Mouse (Mus musculus): ENCODE results near the gene Gga1. TPM values are rescaled to one million over a fixed set of nuclear protein-coding genes. Genes with fewer than 3 reads are reported as not detected.
A peak's percentile ranks its signal among the peaks of the same experiment; 100 is the strongest.

Gene Gga1
- polyA plus RNA-seq (2015; fragmentation: Nextera tagmentation; extraction: Ambion mirVana) = 47.8 and 49.2 TPM in 2 replicates

DNA sequence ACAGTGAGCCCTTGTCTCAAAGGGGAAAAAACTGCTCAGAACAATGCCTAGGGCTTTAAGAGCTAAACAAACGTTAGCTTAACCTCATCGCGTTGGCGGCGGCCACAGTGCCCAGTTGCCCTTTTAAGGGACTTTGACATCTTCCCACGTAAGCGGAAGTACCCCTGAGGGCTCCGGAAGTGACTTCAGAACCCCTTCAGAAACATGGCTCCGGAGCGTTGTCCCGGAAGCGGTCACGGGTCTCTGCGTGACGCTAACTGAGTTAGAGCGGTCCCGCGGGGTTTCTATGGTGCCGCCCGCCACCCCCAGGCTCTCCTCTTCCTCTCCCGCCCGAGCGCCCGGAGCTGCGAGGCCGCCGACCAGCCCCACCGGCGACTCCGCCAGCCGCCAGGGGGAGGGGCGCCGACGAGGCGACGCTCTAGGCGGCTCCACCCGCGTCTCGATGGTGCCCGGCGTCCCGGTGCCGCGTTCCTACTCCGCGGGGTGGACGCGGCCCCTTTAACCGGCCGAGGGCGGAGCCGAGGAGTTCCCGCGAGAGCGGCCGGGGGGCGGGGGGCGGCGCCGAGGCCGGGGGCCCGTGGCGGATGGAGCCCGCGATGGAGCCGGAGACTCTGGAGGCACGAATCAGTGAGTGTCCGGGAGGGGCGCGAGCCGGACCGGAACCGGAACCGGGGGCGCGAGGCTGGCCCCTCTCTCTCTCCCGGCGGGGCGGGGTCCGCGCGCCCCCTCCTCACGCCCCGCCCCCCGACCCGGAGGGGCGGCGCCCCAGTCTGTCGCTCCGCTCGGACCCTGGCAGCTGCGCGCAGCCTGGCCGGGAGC, at the start of gene Gga1:
Gene Gga1, plus strand, starts transcription at position 200 of the 819 bp plus-strand sequence.
- Histone ChIP-seq H3K4me2 (replicated peaks) (peak within 1 kb of the TSS; percentile 83), H3K36me3 (peaks cover 21% of the 10 kb centered on the region), H3K27ac (peak within 1 kb of the TSS; percentile 99), H3K4me3 (replicated peaks) (peak within 1 kb of the TSS; percentile 78), H3K9ac (replicated peaks) (peak within 1 kb of the TSS; percentile 87), H3K27me3 (no peaks in the 10 kb centered on the region), H3K9me3 (no peaks in the 10 kb centered on the region), H3K4me1 (replicated peaks) (peaks cover 39% of the 10 kb centered on the region)
- peak; percentile 91 for ATAC-seq
- 1% methylated on average over 71 of the region's 95 CpGs for WGBS

DNA sequence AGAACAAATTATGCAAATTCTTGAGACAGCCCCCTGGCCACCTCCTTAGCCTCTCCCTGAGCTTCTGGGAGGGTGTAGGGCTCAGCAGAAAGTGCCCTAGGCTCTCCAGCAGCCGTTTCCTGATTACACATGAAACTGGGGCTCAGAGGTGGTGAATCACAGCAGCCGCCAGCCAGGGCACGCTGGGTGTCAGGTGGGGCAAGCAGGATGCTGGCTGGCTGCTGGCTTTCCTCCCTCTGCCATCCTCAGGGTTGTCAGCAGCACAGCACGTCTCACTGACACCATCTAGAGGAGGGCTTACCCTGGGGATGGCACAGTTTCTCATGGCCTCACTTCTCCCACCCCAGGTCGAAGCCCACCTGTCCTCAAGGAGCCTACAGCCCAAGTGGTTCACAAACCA, 48.7 kb upstream of the Gga1 start:
- 28% methylated on average over 5 of the region's 5 CpGs for WGBS
- Histone ChIP-seq H3K36me3 (no peaks in the 10 kb centered on the region), H3K4me2 (replicated peaks) (no peak overlapping the region), H3K4me1 (replicated peaks) (peaks cover 27% of the 10 kb centered on the region), H3K9me3 (no peaks in the 10 kb centered on the region), H3K9ac (replicated peaks) (0 out of 2 replicates have a peak overlapping the region, but pooled peaks have one; percentile 14), H3K27ac (no peak overlapping the region), H3K27me3 (peaks cover 15% of the 10 kb centered on the region), H3K4me3 (replicated peaks) (no peak overlapping the region)
- ATAC-seq = no peak

DNA sequence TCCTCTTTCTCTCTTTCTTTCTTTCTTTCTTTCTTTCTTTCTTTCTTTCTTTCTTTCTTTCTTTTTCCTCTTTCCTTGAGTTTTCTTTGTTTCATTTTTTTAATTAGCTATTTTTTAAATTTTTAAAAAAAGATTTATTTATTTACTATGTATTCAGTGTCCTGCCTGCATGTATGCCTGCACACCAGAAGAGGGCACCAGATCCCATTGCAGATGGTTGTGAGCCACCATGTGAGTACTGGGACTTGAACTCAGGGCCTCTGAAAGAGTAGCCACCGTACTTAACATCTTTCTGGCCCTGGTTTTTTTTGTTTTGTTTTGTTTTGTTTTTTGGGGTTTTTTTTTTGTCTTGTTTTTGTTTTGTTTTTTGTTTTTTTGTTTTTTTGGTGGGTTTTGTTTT, 47.4 kb upstream of the Gga1 start:
- no peak overlapping the region for H3K4me3 ChIP-seq (replicated peaks)
- no peak overlapping the region for H3K27ac ChIP-seq
- H3K9me3 ChIP-seq = no peaks in the 10 kb centered on the region
- no peaks in the 10 kb centered on the region for H3K36me3 ChIP-seq
- peaks cover 15% of the 10 kb centered on the region for H3K27me3 ChIP-seq
- no peak overlapping the region for H3K4me2 ChIP-seq (replicated peaks)
- 82% methylated on average over 1 of the region's 1 CpGs for WGBS
- no peak for ATAC-seq
- no peak overlapping the region for H3K9ac ChIP-seq (replicated peaks)
- peaks cover 32% of the 10 kb centered on the region for H3K4me1 ChIP-seq (replicated peaks)

DNA sequence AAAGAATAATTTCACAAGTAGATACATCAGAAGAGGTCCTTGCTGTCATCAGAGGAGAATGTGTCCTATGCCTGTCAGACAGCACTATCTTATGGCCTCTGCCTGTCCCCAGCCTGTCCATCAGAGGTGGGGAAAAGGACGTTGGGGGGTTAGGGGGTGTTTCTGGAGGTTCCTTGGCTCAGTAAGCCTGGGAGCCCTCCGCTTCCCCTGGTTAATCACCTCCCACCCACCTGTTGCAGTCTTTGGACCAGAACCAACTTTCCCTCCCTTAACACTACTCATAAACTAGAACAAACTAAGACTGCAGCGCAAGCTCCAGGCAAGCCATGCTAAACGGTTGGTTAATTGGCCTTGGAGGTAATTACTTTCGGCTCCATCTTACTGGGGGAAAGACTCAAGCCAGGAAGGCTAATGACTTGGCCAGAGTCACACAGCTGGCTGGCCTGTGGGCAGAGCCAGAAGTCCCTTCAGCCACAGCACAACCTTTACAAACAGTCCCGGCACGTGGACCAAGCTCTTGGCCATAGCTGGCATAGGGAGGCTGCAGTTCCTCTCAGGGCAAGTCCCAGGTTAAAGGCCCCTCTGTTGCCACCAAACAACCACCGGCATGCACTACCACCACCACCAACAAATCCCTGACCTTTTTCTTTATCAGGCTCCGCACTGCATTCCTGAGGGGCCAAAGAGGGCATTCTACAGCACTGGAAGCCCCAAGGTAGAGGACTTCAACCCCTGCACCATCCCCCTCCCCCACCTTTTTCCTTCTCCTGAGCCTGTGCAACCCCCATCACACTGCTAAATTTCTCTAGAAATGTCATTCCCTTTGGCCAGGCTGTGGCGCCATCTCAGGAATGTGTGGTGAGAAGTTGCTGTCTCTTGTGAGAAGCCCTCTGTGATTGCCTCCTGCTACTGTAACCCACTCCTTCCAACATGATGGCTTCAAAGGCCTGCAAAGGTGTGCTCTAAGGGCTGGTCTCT, 46.0 kb upstream of the Gga1 start:
- Histone ChIP-seq H3K9me3 (no peaks in the 10 kb centered on the region), H3K4me1 (replicated peaks) (peaks cover 45% of the 10 kb centered on the region), H3K36me3 (no peaks in the 10 kb centered on the region), H3K4me2 (replicated peaks) (no peak overlapping the region), H3K27ac (no peak overlapping the region), H3K27me3 (peaks cover 11% of the 10 kb centered on the region), H3K9ac (replicated peaks) (no peak overlapping the region), H3K4me3 (replicated peaks) (no peak overlapping the region)
- no peak for ATAC-seq
- WGBS = 82% methylated on average over 10 of the region's 10 CpGs

DNA sequence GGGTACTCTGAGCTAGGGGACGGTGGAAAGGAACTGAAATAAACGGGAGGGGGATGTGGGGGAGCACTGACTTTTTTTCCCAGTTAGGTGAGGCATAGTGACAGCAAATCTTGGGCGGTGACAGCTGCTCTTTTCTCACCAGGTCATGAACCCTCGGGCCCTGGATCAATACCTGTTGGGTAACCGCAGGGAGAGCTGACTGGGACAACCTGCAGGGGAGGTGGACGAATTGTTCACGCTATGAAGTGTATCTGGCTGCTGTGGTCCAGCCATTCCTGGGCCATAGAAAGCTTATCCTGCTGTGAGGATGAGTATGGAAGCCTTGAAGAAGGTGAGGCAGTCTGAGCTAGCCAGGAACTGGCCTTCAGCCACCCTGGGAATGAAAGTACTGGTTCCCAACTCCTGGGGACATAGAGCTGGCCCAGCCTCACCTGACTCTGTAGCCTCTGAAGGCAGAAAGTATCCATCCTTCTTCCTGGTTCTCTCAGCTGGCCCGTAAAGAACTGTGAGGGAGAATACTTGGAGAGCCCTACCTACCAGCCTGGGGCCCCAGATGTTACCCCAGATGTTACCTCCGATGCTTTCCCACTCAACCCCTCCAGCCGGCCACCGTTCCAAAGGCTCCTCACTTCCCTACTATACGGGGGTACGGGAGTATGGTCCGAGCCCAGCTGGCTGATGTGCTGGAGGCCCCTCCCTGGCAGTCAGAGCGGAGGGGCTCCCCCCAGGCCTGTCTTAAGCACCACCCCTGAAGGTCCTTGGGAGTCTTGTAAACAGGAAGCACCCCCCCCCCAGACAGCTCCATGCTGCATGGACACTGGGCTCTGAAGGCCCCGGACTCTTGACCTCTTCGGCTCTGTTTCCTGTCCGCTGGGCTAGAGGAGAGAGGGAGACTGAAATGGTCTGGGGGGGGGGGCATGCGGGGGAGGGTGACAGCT, 45.0 kb upstream of the Gga1 start:
- Histone ChIP-seq H3K4me3 (replicated peaks) (no peak overlapping the region), H3K4me2 (replicated peaks) (no peak overlapping the region), H3K36me3 (no peaks in the 10 kb centered on the region), H3K9ac (replicated peaks) (no peak overlapping the region), H3K4me1 (replicated peaks) (peaks cover 44% of the 10 kb centered on the region), H3K27me3 (peaks cover 8% of the 10 kb centered on the region), H3K9me3 (no peaks in the 10 kb centered on the region), H3K27ac (peak overlapping the region; percentile 77; the same call in 1 of the 2 replicates)
- ATAC-seq = peak; percentile 32
- WGBS = 61% methylated on average over 19 of the region's 19 CpGs

DNA sequence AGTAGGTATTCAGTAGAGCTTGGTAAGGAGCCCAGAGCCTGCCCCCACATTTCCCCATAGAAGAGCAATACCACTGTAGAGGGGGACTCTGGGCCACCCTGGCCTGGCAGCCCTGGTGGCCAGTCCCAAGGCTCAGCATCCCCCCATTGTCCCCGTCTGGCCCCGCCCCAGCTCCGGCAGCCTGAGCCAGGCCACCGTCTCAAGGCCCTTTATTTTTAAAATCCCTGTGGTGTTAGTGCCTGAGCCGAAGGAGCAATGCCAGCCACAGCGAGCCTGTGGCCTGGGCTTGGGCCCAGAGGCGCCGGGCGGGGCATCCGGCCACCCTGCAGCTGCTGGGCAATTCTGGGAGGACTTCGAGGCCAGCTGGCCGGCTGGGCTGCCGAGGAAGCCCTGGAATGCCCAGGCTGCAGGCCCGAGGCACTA, 44.3 kb upstream of the Gga1 start:
- H3K9ac ChIP-seq (replicated peaks) = peak overlapping the region; percentile 44; the same call in 1 of the 2 replicates
- ATAC-seq = peak; percentile 67
- H3K4me1 ChIP-seq (replicated peaks) = peaks cover 44% of the 10 kb centered on the region
- WGBS = 3% methylated on average over 14 of the region's 14 CpGs
- no peaks in the 10 kb centered on the region for H3K36me3 ChIP-seq
- H3K9me3 ChIP-seq = no peaks in the 10 kb centered on the region
- H3K27ac ChIP-seq = peak overlapping the region; percentile 77
- peaks cover 2% of the 10 kb centered on the region for H3K27me3 ChIP-seq
- no peak overlapping the region for H3K4me3 ChIP-seq (replicated peaks)
- H3K4me2 ChIP-seq (replicated peaks) = no peak overlapping the region

DNA sequence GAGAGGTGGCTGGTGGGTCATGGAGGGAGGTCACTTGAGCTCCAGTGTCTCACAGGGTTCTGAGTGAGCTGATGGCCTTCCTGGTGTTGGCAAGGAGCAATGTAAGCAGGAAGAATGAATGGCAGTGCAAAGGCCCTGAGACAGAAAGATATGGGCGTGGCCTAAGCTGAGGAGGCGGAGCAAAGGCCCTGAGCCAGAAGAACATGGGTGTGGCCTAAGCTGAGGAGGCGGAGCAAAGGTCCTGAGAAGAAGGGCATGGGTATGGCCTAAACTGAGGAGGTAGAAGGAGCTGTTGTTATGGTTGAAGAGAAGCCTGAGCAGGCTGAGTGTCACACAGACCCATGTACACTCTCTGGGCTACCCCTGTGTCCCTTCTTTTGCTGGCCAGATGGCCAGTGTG, 43.4 kb upstream of the Gga1 start:
- Histone ChIP-seq H3K4me1 (replicated peaks) (peaks cover 35% of the 10 kb centered on the region), H3K27me3 (no peaks in the 10 kb centered on the region), H3K36me3 (no peaks in the 10 kb centered on the region), H3K4me3 (replicated peaks) (no peak overlapping the region), H3K9ac (replicated peaks) (no peak overlapping the region), H3K4me2 (replicated peaks) (no peak overlapping the region), H3K9me3 (no peaks in the 10 kb centered on the region), H3K27ac (no peak overlapping the region; the same call in 1 of the 2 replicates)
- 0 out of 2 replicates have a peak, but pooled peaks have one; percentile 43 for ATAC-seq
- 94% methylated on average over 3 of the region's 3 CpGs for WGBS

DNA sequence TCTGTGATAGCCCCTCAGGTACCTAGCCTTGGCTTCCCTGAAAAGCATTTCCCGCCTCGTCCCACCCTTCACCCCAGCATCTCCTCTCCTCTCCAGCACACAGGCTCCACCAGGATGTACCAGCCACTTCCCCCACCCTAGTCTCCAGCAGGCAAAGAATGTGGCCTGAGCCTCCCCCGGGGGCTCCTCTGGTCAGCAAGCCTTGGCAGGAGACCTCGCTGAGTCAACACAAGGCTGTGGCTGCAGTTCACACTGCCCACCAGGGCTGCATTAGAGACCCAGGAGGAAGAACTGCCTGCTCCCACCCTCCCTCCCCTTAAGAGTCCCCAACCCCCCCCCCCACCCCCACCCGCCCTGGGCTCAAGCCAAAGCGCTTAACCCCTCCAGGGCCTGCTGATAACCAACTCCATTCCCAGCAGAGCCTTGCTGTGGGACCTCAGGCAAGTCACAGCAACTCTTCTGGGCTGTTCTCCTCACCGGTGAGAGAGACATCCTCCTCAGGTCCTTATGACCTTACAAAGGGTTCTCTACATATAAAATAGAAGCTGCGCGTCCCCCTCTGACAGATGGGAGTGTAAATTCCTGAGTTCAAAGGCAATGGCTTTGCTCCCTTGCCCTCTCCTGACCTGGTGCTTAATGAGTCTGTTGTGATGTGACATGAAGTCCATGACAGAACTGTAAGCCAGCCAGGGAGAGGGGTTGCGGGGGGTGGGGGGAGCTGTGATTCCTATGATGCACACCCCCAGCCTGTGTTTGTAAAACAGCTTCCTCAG, 42.6 kb upstream of the Gga1 start:
- no peak overlapping the region for H3K4me2 ChIP-seq (replicated peaks)
- H3K9ac ChIP-seq (replicated peaks) = no peak overlapping the region
- H3K4me3 ChIP-seq (replicated peaks) = no peak overlapping the region
- no peaks in the 10 kb centered on the region for H3K9me3 ChIP-seq
- no peaks in the 10 kb centered on the region for H3K36me3 ChIP-seq
- 54% methylated on average over 10 of the region's 10 CpGs for WGBS
- peaks cover 36% of the 10 kb centered on the region for H3K4me1 ChIP-seq (replicated peaks)
- 0 out of 2 replicates have a peak overlapping the region, but pooled peaks have one; percentile 39 for H3K27ac ChIP-seq
- ATAC-seq = no peak
- no peaks in the 10 kb centered on the region for H3K27me3 ChIP-seq

DNA sequence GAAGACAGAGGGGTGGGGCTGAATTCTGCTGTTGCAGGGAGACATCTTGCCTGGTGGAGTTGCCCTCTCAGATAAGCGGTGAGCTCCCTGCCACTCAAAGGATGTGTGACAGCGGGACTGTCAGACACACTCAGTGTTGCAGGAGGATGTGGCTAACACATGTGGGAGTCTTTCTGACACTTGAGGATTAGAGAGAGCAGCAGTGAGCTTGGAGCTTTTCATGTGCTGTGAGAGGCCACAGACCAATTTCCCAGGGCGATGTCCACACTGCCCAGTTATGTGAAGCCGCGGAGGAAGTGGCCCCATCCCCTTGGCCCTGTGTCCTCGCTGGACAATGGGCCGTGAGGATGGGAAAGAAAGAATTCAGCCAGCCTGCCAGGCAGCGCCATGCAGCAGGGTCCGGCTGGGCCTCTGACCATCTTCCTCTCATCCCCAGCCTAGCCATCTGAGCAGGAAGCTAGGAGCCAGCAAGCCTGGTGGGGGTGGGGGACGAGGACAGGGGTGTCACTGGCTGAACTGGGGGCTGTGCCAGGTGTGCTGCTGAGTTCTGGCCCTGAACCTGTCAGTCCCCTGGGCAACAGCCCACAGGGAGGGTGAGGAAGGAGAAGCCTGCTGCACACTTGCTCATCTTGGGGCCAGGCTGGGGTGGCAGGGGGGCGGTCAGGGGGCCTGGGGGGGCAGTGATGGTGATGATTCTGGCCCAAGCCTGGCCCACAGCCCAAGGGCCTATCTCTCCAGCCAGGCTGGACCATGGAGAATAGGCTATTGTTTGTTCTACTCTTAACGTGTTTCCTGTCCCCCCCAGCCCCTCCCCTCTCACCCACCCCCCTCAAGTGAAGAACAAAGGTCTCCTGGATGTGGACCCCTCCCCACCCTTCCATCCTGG, 41.5 kb upstream of the Gga1 start:
- Histone ChIP-seq H3K27me3 (peaks cover 2% of the 10 kb centered on the region), H3K9me3 (no peaks in the 10 kb centered on the region), H3K27ac (peak overlapping the region; percentile 47; the same call in 1 of the 2 replicates), H3K4me3 (replicated peaks) (no peak overlapping the region), H3K9ac (replicated peaks) (peak overlapping the region; percentile 36; the same call in 1 of the 2 replicates), H3K36me3 (no peaks in the 10 kb centered on the region), H3K4me1 (replicated peaks) (peaks cover 46% of the 10 kb centered on the region), H3K4me2 (replicated peaks) (no peak overlapping the region)
- ATAC-seq = no peak
- WGBS = 9% methylated on average over 12 of the region's 12 CpGs

DNA sequence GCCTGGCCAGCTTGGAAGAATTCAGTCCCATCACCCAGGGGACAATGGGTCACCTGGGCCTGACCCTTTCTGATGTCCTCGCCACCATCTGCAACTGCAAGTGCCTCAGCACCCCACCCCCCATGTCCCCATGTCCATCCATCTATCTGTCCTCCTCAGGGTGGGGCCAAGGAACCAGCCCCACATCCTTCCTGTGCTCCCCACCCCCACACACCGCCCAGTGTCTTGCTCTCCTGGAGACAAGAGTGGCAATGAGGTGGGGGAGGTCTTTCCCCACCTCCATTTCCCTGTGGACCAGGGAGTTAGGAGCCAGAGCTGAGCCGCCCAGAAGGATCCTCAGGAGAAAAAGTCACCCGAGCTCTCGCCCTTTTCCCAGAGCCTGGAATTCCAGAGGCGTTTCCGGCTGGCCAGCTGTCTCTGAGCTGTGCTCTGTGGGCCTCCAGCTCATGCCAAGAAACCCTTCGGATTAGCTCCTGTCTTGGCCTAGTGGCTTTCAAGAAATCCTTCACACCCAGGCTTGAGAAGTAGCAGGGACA, 40.8 kb upstream of the Gga1 start:
- Histone ChIP-seq H3K36me3 (no peaks in the 10 kb centered on the region), H3K27ac (no peak overlapping the region), H3K9me3 (no peaks in the 10 kb centered on the region), H3K27me3 (peaks cover 9% of the 10 kb centered on the region), H3K4me1 (replicated peaks) (peaks cover 53% of the 10 kb centered on the region), H3K9ac (replicated peaks) (0 out of 2 replicates have a peak overlapping the region, but pooled peaks have one; percentile 36), H3K4me2 (replicated peaks) (no peak overlapping the region), H3K4me3 (replicated peaks) (no peak overlapping the region)
- no peak for ATAC-seq
- WGBS = 38% methylated on average over 8 of the region's 8 CpGs
